Mouse (Mus musculus): ENCODE data around the gene Tmem132d. TPM values are rescaled to one million over a fixed set of nuclear protein-coding genes. Genes with fewer than 3 reads are reported as not detected.

The Tmem132d gene
- polyA plus RNA-seq, 1 experiment: not detected

- TF ChIP-seq CTCF (conservative IDR thresholded peaks at IDR 0.05; ENCODE audit: insufficient read depth, insufficient read length, low read depth, low read length) (no peak), POLR2A (IDR thresholded peaks at IDR 0.05; ENCODE audit: low read depth, low read length) (no peak)
- 82% methylated on average over 16 of the region's 16 CpGs for WGBS
Measured at GRCm38 (mm10) chr5:127741331-127741730, 691.5 kb downstream of the Tmem132d start.

More at GRCm38 (mm10) chr5:127741331-127741730, 691.5 kb downstream of the Tmem132d start:
- no peaks in the 10 kb centered on the region for H3K27me3 ChIP-seq (replicated peaks; ENCODE audit: control insufficient read depth, insufficient read depth, low read length)
- H3K4me3 ChIP-seq (ENCODE audit: insufficient read depth, low read depth, low read length): no peak overlapping the region
- no peak overlapping the region for H3K27ac ChIP-seq (ENCODE audit: insufficient read depth, low read depth, low read length)
- H3K4me1 ChIP-seq (ENCODE audit: control insufficient read depth, insufficient read depth, low read length): no peaks in the 10 kb centered on the region
- no peaks in the 10 kb centered on the region for H3K36me3 ChIP-seq (ENCODE audit: control insufficient read depth, insufficient read depth, low read length)
- DNase-seq: peak; percentile 6

Other genes with a start within 250 kb of the Tmem132d start
- 0.19 and 0.20 TPM in 2 replicates for gene Fzd10, start 167.8 kb upstream of the Tmem132d start, polyA plus RNA-seq (2012; rRNA removed)